Mouse (Mus musculus) layer of hippocampus, postnatal 25 days (tissue): Measurements from ENCODE around the gene Pla2g4e. TPM values are rescaled to one million over a fixed set of nuclear protein-coding genes. Genes with fewer than 3 reads are reported as not detected.

ENCODE experiments used
- DNase-seq, 2 experiments: peaks; one replicate each; pipeline ENCODE4 v3.0.0; 2022; ENCODE audit warnings: mixed read lengths in 2 of 2, low spot score in 1 of 2; ENCODE audit errors: extremely low spot score in 1 of 2
- total RNA-seq, 2 experiments: library from RNA; stranded (reverse); gene quantifications; 2 replicates each; pipeline ENCODE4 v1.2.3; 2021

Pla2g4e gene
- total RNA-seq, 2 experiments from 2014 or later, result 9.7 to 12.9 TPM

- DNase-seq, result no peak
These were observed 118.2 kb downstream of the Pla2g4e start for GRCm38 (mm10) chr2:120126901-120127300.

DNA sequence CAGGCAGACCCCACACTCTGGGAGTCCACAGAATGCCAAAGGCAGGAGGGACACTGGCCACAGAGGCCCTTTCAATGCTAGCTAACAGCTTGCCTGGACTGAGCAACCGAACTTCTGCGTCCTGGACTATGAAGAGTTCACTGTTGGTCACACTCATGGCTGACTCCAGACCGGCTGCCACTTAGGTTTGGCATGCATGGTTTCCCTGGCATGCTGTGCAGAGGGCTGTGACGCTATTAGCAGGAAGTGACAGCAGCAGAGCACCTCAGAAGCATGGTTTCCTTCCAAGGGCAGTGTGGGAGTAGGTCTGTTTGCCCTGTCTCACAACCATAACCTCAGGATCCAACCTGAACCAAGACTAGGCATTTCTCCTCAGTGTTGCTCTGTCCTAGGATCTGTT lies 118.7 kb downstream of the Pla2g4e start:
- no peak for DNase-seq

DNA sequence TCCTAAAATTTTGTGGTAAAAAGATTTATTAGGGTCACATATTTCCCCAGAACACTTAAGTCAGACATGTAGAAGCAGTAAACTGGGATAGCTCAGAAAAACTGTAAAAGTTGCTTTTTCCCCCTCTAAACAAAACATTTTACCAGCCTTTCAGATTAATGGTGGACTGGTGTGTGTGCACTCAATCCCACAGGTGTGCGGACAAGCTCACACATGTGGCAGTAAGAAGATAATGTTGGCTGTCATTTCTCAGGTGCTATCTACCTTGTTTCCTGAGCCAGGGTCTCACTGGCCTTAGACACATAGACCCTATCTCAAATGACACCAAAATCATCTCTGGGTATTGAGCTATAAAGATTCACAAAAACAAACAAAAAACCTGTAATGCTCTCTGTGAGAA lies 119.7 kb downstream of the Pla2g4e start:
- DNase-seq, result no peak

GRCm38 (mm10) chr2:120124946-120125345 lies 120.2 kb downstream of the Pla2g4e start:
- no peak for DNase-seq

DNA sequence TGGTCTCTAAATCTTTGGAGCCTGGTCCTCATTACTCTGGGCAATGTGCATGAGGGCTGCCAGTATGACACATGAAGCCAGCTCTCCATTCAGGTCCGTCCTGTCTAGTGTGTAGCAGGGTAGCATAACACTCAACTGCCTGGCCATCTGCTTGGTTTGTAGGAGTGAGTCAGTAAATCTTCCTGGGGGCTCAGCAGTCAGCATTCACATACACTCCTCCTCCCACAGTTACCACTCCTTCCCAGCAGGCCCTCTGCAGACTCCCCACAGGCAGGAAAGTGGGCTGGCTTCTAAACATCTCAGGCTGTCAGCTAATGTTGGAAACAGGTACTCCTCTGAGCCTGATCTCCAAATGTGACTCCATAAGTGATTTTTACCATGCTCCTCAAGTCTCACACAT lies 121.0 kb downstream of the Pla2g4e start:
- DNase-seq, result no peak

DNA sequence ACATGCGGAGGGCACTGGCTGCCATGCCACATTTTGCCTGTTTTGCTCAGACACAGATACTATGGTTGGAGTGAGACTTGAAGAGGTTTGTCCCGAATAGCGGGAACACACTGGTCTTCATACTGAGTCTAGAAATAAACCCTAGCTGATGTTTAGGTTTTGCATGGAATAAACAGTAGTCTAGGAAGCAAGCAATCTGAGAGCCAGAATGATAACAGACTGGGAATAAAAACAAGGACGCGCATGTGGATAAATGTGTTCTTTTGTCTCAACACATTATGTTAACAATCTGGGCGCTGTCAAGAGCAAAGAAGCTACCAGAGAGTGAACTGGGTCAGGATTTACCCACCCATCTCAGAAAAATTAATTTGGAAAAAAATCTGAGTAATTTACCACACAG lies 122.2 kb downstream of the Pla2g4e start:
- no peak for DNase-seq

DNA sequence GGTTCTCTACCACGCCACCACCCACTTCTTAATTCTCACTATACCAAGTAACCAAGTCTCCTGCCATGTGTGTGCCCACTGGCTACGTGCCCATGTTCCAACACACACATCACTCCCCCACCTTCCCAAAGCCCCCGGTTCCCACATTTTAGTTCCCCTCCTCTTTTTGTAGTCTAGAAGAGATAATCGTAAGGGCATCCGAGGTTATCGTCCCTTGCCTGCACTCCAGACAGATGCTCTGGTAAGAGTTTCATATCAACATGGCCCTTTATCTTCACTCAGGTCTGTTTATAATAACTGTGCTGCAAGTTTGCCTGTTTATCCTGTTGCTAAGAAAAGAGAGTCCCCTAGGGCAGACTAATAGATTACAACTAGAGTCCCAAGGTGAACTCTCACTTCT lies 127.8 kb downstream of the Pla2g4e start:
- DNase-seq, result no peak

Other genes starting within 250 kb of the Pla2g4e start
- 1 to 10 TPM; 4.2 to 5.3 TPM for gene Jmjd7, start 217.9 kb downstream of the Pla2g4e start, total RNA-seq
- gene Gm28042, start 217.8 kb downstream of the Pla2g4e start, total RNA-seq, result 1 to 10 TPM; 1.5 to 2.1 TPM
- 1 to 10 TPM; 3.3 TPM for gene Pla2g4b, start 211.9 kb downstream of the Pla2g4e start, total RNA-seq
- gene Ehd4, start 90.7 kb downstream of the Pla2g4e start, total RNA-seq, result 1 to 10 TPM; 5.3 to 5.6 TPM
- not detected for gene Pla2g4d, start 43.9 kb upstream of the Pla2g4e start, total RNA-seq
- not detected for gene Pla2g4f, start 68.8 kb upstream of the Pla2g4e start, total RNA-seq
- 10 to 100 TPM; 67.4 to 74.2 TPM for gene Vps39, start 107.8 kb upstream of the Pla2g4e start, total RNA-seq
- gene Ganc, start 158.6 kb upstream of the Pla2g4e start, total RNA-seq, result 10 to 100 TPM; 13.0 to 14.6 TPM
- 10 to 100 TPM; 39.0 to 42.4 TPM for gene Tmem87a, start 158.8 kb upstream of the Pla2g4e start, total RNA-seq
- 10 to 100 TPM; 13.6 to 17.0 TPM for gene Capn3, start 210.7 kb upstream of the Pla2g4e start, total RNA-seq